Mouse (Mus musculus) left cerebral cortex, adult 18-20 months (tissue): Measurements from ENCODE around the gene Pth1r. TPM values are rescaled to one million over a fixed set of nuclear protein-coding genes. Genes with fewer than 3 reads are reported as not detected.
A peak's percentile ranks its signal among the peaks of the same experiment; 100 is the strongest.

Source experiments
- DNase-seq, 2 experiments: peaks; one replicate each; pipeline ENCODE4 v3.0.0; 2021 to 2022; ENCODE audit warnings: low spot score in 2 of 2, mixed read lengths in 1 of 2
- long read RNA-seq, 2 experiments: library from polyadenylated mRNA; stranded (forward); transcript quantifications; one replicate each; pipeline ENCODE4 v2.0.0; 2021
- total RNA-seq, 2 experiments: library from RNA; stranded (reverse); gene quantifications; 2 replicates each; pipeline ENCODE4 v1.2.3; 2021

The Pth1r gene
- total RNA-seq = 1 to 10 TPM; 5.3 to 6.9 TPM
- long read RNA-seq, experiment 1, transcript Pth1r-202 (15 exons, 2,219 nt) = major isoform, 7 of 19 reads
- long read RNA-seq, experiment 1, partial matches to known transcripts = 3 of 19 reads
- long read RNA-seq, experiment 1, other reads (novel, unspliced or antisense) = 4 of 19 reads
- long read RNA-seq, experiment 2, transcript Pth1r-202 (15 exons, 2,219 nt) = major isoform, 8 of 20 reads
- long read RNA-seq, experiment 2, partial matches to known transcripts = 2 of 20 reads
- long read RNA-seq, experiment 2, other reads (novel, unspliced or antisense) = 7 of 20 reads

DNA sequence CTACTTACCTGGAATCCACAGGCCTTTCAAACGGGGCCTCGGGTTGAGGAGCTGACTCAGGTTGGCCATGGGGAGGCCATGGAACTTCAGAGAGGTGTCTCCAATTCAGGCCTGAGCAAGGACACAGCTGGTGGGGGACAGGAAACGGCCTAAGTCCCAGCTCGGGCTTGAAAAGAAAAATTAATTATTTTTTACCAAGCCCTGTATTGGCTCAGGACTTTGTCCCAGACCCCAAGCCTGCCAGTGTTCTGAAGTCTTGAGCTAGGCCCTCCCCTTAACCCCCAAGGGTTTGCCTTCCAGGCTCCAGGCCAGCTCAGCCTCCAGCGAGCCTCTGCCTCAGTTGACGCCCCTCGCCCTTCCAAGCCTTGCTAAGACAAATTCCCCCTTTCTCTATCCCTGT is at the start of gene Pth1r:
Gene Pth1r, minus strand, starts transcription at position 185 of the 400 bp plus-strand sequence.
- DNase-seq = no peak

DNA sequence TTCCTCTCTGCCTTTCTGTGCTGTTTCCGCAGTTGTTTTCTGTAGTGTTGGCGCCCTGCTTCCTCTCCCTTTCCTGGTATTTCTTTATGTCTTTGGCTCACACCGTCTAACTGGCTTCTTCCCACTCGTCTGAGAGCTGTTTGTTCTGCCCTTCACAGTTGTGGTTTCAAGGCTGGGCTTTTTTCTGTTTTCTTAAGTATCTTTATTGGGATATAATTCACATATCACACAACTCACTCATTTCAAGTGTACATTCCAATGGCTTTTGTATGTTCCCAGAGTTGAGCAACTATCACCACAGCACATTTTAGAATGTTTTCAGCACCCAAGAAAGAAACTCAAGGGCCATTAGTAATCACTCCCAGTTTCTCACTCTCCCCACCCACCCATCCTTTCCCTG is 43.5 kb upstream of the Pth1r start:
- no peak for DNase-seq

DNA sequence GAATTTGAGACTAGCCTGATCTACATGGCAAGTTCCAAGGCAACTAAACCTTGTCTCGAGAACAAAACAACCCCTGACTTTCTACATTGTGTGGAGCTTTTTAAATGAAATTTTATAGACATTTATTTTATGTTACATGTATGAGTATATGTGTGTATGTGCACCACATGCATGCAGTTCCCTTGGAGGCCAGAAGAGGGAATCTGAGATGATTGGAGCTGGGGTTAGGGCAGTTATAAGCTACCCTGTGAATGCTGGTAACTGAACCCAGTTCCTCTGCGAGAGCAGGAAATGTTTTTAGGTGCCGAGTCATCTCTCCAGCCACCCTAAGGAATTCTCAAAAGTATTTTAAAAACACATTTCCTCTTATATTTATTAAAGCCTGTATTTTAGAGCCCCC is 41.2 kb upstream of the Pth1r start:
- no peak for DNase-seq

DNA sequence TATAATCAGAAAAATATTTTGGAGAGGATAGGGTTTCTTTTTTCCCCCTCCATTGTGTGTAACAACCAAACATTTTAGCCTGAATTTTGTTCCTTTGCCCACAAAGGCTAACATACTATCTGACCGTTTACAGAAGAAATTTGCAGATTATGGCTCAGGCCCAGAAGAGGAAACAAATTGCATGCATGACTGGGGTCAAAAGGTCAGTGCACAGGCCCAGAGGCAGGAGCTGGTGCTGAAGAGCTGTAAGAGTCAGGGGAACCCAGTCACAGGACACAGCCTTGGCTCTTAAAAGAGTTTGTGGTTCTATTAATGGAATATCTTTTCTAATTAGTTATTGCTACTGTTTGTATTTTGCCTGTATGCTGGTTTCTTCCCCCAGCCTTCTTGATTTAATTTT is 36.7 kb upstream of the Pth1r start:
- DNase-seq = no peak

DNA sequence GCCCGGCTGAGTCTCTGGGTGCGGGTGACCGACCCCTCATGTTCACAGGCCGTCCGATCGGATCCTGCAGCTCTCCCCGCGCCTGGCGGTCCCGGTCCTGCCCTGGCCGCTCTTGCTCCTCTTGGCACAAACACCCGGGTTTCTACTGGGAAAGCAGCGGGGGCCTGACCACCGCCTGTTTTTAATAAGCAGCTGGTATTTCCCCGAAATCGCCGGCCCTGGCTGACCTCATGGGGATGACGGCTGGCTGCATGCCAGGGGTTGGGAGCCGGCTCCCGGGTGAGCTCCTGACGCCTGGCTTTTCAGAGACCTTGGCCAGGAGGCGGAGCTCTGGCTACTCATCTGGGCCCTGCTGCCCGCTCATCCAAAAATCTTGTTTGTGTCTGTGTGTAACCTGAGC is 34.8 kb upstream of the Pth1r start:
- peak; percentile 53 to 58 for DNase-seq

DNA sequence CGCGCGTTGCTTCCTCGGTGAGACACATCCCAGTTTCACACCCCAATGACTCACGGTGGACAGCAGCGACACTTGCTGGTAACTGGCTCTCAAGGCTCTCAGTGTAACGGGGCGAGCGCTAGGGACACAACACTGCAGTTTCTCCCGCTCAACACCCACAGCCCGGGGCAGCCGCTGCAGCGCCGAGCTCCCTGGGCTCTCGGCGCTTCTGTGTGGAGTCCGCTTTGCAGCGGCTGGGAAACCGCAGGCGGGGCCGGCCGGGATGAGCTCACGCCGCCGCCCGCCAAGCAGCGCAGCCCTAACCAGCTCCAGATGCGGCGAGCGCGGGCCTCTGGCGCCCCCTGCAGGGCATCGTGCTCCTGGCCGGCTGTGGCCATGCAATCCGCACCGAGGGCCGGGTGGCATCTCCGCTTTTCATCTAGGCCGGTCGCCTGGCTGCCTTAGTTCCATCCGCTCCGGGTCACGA is 34.3 kb upstream of the Pth1r start:
- peak; percentile 95 to 97 for DNase-seq

DNA sequence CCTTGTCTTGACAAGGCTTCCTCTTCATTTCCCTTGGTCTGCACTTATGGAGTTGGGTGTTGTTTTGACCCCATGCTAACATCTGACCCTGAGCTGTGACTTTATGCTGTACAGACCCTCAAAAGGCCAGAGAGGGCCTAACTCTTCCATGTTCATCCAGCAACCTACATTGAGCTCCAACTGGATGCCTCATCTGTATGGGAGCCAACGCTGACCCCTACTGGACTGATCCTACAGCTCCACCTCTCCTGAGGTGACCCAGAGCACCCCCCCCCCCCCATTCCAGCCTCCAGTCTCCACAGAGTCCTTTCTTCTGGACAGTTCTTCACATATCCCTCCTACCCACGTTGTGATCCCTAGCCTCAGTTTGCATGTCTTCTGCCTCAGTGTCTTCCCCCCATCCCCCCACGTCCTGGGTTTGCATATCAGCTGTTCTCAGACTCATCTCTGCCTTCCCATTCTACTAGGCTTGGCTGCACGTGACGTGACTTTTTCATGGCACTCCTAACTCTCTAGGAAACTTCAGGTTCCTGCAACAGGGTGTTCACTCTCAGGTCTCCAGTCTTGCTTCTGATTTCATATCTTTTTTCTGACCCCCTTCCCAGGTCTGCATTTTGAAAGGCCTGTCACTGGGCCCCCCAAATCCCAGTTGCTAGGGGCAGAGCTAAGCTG is 32.4 kb upstream of the Pth1r start:
- DNase-seq = no peak

DNA sequence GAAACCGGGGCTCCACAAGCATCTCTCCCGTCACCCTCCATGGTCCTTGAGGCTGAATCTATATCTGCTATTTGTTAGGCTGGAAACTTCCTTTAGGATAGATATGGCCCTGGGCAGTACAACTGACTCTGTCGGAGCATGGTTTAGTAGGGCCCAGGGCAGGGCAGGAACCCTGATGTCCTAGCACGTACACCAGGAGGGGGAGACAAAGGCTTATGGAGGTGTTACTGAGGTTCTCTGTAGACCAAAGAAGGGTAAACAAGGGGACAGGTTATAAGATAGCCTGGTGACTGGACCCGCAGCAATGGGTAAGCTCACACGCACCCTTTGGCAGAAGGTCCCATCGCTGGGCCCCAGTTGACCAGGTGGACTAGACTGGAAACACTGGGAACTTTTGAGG is 31.6 kb upstream of the Pth1r start:
- no peak for DNase-seq

DNA sequence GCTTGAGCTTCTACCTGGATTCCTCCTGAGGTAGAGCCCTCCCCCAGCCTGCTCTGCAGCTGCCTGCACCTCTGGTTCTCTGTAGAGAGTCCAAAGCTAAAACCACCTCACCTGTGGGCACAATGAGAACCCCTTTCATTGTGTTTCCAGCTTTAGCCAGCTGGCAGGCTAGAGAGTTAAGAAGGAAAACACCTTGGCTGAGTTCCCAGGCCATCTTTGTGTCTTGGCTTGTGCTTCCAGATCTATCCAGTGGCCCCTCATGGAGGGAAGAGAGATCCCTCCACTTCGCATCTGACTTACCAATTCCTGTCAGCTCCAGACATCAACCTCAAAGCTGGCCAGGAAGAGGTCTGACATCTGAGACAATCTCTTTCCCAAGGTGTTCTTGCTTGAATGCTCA is 31.2 kb upstream of the Pth1r start:
- DNase-seq = no peak

DNA sequence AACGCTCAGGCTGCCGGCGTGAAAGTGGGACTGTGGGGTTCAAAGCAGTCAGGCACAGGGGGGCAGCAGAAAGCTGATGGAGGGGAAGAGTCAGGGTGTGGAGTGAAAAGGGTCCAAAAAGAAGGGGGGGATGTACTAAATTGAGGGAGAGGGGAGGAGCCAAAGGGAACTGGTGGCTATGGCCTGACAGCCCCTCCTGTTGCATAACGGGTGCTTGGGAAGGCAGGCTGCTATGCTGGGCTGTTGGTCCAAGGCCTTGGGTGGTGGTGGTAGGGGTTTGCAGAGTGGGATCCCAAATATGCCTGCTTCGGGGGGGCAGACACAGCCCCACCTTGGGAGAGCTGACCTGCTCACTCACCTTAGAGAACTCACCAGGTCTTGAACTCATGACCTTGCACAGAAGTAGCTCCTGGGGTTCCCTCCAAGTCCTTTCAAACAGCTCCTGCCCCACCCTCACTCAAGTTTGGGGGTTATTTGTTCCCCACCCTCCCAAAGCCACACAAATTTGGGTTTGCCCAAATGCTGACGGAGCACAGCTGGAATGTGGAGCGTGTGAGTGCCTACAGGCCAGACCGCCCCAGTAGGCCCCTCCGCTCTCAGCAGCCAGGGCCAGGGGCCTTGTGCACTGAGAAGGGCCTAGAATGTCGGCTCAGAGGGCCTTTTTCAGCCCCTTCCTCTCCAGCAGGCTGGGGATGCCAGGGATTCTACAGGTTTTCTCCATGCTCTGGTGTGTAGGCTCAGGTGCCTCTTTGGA is 28.5 kb upstream of the Pth1r start:
- DNase-seq = no peak

DNA sequence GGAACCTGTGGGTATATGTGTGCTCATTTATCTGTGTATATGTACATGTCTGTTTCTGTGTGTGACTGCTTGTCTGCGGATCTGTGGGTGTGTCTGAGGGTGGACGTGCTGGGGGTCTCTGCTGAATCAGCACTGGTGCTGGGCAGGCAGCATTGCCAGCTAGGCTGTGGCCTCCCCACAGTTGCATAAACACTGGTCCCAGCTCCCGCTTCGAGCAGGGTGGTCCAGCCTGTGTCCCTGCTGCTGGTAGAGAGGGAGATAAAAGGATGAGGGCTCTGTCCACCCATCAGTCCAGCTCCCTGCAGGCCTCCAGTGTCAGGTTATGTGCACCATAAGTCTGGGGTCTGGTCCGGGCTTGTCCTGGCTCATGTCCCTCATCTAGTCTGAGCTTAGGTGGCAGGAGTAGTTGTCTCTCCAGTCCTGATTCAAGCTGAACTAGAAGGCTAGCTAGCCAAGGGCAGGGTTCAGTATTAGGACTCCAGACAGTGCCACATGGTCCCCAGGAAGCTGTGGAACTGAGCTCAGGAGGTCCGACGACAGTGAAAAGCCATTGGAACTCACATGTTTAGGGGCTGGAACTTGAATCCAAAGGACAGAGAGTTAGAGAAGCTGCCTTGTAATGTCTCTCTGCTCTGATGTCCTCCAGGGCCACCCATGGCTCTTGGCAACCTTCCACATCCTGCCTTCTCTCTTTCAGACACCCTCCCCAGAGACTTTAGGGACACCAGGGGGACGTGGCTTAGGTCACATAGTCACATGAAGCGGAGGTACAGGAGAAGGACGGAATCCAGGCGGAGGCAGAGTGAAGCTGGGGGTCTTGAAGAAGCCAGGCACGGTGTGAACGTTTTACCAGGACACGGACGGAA is 27.7 kb upstream of the Pth1r start:
- DNase-seq = no peak

DNA sequence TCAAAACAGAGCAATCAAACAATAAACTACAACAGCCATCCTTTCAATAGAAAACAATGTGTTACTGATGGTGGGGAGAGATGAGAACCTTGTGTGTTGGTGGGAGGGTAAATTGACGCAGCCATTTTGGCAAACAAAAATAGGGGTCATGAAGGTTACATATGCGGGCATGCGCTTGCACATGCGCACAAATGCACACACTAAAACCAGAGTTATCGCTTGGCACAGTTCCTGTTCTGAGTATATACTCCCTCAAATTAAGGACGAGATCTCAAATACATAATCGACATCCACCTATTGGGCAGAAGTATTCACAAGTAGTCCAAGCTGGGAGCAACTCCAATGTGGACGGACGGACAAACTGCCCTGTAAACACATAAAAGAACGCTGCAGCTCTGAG is 25.4 kb upstream of the Pth1r start:
- no peak for DNase-seq

DNA sequence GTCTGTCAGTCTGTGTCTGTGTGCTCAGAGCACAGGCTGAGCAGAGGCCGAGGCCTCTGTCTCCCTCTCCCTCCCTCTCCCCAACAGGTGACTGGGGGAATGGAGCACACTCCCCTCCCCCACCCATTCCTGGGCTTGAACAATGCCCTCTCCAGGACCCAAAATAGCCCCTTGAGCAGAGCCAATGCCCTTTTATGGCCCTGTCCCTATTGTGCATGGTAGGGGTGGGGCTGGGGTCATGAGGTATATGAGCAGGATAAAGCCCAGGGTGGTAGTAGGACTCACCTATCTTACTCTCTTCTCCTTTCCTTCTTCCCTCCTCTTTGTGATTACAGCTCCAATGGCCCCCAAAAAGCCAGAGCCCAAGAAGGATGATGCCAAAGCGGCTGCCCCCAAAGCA is 16.5 kb upstream of the Pth1r start:
- no peak for DNase-seq

DNA sequence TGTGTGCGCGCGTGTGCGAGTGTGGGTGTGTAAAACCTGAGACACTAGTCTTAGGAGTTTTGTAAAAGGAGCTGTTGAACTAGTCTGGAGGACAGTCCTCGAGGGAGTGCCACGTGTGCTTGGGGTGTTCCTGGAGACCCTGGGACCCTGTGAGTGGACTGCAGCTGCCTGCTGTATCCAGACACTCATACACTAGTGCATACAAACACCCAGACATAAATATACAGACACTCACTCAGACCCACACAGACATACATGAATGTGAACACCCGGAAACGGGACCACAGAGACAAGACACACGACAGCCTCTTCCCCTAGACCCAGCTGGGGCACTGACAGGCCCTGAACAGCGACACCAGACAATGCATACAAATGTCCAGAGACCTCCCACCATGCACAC is 15.8 kb upstream of the Pth1r start:
- DNase-seq = no peak

DNA sequence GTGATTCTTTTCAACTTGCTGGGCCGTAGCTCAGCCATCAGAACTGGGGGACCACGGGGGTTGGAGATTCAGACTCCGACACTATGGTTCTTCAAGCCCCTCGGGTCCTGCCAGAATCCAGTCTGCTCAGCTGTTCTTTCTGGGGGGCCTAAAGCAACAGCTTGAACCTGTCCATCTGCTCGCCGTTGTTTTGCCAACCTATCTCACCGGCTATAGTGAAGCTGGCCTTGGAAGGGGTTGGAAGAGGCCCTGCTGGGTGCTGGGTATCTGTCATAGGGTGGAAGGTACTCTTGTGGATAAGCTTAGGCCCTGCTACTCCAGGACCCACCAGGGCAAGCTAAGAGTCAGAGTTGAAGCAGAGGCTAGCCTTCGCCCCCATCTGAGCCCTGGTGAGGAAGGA is 13.9 kb upstream of the Pth1r start:
- no peak for DNase-seq

DNA sequence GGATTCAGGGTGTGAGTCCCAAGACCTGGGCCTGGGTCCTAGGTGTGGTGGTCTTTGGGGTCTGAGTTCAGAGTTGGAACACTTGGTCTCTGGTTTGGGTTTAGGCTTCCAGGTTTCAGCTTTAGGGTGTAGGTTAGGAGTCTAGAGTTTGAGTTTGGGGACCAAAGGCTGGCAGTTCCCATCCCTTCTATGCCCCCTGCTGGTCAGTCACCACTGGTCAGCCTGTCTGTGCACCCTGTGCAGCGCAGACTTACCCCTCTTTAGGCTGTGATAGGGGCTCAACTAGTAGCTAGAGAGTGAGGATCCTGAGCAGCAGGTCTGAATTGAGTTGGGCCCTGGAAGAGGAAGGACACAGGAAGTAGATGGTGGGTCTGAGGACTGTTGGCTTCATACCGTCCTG is 12.3 kb upstream of the Pth1r start:
- peak; percentile 35 to 60 for DNase-seq

DNA sequence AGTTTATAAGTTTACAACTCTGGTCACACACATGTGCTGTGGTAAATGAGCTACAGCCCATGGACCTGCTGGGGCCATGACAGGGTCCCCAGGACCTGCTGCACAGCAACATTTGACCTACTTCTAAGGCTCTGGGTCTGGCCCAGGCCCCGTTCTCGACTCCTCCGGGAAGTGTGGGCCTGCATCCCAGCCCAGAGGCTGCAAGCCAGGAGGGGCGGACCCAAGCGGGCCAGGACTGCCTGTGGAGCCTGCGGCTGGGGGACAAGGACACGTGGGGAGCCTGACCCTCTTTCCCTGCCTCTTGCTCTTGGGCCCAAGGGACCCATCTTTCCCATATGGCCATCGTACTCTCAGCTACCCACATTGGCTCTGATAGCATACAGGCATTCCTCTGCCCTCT is 11.7 kb upstream of the Pth1r start:
- DNase-seq = peak in 1 of 2 experiments; percentile 30

DNA sequence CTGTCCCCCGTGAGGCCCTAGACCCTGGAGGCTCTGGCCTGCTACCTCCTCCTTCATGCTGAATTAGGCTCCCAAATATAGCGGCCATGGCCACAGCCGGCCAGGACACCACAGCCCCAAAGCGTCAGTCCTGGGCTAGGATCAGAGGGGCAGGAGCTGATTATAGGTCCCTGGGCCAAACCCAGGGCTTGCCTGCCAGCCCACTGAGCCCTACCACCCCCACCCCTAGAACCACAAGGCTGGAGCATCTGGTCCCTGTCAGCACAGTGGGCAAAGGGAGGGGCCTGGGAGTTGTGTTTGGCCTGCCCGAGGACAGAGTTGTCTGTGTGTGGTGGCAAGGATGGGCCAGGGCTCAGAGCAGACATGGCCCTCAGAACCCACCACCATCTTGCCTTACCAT is 10.9 kb upstream of the Pth1r start:
- no peak for DNase-seq

DNA sequence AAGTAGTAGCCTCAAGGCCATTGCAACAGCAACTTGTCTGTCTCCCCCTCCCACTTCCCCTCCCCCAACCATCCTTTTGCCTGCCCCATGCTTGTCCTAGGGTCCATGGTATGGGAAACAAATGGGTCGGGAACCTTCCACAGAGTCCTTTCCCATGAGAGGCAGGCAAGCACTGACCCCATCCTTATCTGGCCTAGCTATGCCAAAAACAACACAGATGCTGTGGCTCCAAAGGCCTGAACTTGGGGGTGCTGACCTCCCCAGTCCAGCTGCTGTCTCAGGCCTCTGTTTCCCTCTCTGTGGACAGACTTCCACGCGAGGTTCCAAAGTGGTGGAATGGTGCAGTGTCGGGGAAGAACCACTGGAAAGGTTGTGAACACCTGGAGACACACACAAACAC is 6.8 kb upstream of the Pth1r start:
- DNase-seq = no peak

DNA sequence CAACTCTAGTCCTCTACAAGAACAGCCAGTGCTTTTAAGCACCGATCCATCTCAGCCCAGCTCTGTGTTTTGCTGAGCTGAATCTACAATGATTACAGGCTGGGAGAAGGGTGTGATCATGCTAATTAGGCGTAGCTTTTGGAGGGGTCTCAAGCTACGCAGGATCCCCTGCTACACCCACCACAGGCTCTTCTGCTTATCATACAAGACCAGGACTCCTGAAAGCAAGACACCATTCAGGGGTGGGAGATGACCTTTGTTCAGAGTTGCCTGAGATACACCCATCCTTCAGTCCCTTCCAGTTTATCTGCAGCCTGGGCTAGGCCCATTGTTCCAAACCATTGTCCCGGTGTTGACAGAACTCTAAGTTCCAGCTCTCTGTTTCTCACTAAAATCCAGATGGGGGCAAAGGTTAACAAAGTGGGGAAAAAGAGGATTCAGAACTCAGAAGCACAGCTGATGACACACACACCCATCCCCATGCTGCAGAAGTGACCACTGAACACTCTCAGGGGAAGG is 6.0 kb upstream of the Pth1r start:
- no peak for DNase-seq

DNA sequence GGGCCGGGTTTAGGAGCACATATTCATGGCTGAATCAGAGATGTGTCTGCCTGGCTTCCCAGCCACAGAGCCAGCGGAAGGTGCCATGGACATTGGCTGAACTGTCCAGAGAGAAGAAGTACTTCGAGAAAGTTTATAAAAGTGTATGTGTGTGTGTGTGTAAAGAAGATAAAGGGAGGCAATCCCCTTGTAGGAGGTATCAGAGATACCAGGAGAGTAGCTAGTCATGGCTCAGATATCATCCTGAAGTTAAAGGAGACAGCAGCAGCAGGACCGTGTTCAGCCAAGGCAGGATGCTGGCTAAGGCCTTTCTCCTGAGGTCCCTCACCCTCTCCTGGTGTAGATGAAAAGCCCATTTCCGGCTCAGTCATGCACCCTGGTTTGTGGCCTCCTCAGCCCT is 4.5 kb upstream of the Pth1r start:
- no peak for DNase-seq
